Mouse (Mus musculus) lung, postnatal 0 days (tissue): ENCODE data around the gene Sft2d1.

Source experiments
- CTCF ChIP-seq: IDR thresholded peaks from 2 replicates; pipeline ENCODE4 v1.5.1; 2016; ENCODE audit warnings: antibody characterized with exemption, mild to moderate bottlenecking
- EP300 ChIP-seq: IDR thresholded peaks from 2 replicates; pipeline ENCODE4 v1.6.1; 2016; ENCODE audit warnings: antibody characterized with exemption, mild to moderate bottlenecking, control low read depth

DNA sequence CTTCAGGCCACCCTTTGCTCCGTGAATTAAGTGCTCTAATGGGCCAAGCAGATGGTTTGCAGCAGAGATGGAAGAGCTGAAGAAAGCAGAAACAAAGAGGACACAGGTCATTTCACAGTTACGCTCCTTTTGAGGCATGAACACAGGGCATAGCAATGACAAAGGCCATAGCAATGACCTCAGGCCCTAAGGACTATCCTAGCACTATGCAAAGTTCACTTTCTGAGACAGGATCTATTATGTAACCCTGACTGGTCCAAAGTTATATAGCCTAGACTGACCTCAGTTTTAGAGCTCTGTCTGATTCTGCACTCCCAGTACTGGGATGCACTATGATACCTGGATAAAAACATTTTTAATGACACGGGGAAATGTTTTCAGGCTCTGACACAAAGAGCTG, 32.5 kb upstream of the Sft2d1 start:
- TF ChIP-seq CTCF (no peak), EP300 (no peak)
